Mouse (Mus musculus): ENCODE measurements around the gene Msi1.

GRCm38 (mm10) chr5:115405205-115405604 lies 24.2 kb upstream of the Msi1 start:
- TF ChIP-seq CTCF (IDR thresholded peaks at IDR 0.05; ENCODE audit: low read depth) (no peak), EP300 (IDR thresholded peaks at IDR 0.05; ENCODE audit: low read depth) (no peak)
